Mouse (Mus musculus) MEL (cell line): ENCODE measurements around the gene Chil1. TPM values are rescaled to one million over a fixed set of nuclear protein-coding genes. Genes with fewer than 3 reads are reported as not detected.

ENCODE experiments used
- DNase-seq: peaks from one replicate; pipeline ENCODE4 v3.0.0; 2011; ENCODE audit warnings: low read depth, low spot score
- H3K27ac ChIP-seq: 2 replicates; pipeline ENCODE4 v1.5.1; 2012; ENCODE audit warnings: low read depth, mild to moderate bottlenecking, control low read depth, low read length, moderate library complexity; ENCODE audit not compliant: control insufficient read depth
- H3K27me3 ChIP-seq, 2 experiments: fragments of 150-350 bp in 1 of 2; sonication (generic) in 1 of 2; 2 replicates each; pipeline ENCODE4 v1.6.1; 2012; ENCODE audit warnings: low read length in 2 of 2, mild to moderate bottlenecking in 2 of 2, improper control_type of control experiment in 1 of 2, moderate library complexity in 1 of 2; ENCODE audit not compliant: insufficient read depth in 2 of 2, control insufficient read depth in 1 of 2
- H3K36me3 ChIP-seq, 2 experiments: 2 replicates each; pipeline ENCODE4 v1.6.1; 2012 to 2014; ENCODE audit warnings: low read length in 2 of 2, improper control_type of control experiment in 1 of 2, inconsistent platforms in 1 of 2, mild to moderate bottlenecking in 1 of 2; ENCODE audit not compliant: insufficient read depth in 2 of 2, control insufficient read depth in 1 of 2
- H3K4me1 ChIP-seq, 2 experiments: fragments of 150-350 bp in 1 of 2; sonication (generic) in 1 of 2; 2 replicates each; pipeline ENCODE4 v1.6.1; 2012; ENCODE audit warnings: low read length in 2 of 2, improper control_type of control experiment in 1 of 2, mild to moderate bottlenecking in 1 of 2; ENCODE audit not compliant: insufficient read depth in 2 of 2, control insufficient read depth in 1 of 2
- H3K4me3 ChIP-seq, 2 experiments: fragments of 150-350 bp in 1 of 2; sonication (generic) in 1 of 2; 2 replicates each; pipeline ENCODE4 v1.5.1; 2012; ENCODE audit warnings: low read depth in 2 of 2, low read length in 2 of 2, mild to moderate bottlenecking in 2 of 2, moderate library complexity in 2 of 2, control low read depth in 1 of 2, improper control_type of control experiment in 1 of 2; ENCODE audit not compliant: control insufficient read depth in 1 of 2, insufficient read depth in 1 of 2
- H3K79me2 ChIP-seq: 2 replicates; pipeline ENCODE4 v1.6.1; 2012; ENCODE audit warnings: mild to moderate bottlenecking, low read length, moderate library complexity; ENCODE audit not compliant: control insufficient read depth, poor library complexity, insufficient read depth
- H3K9ac ChIP-seq: 2 replicates; pipeline ENCODE4 v1.6.1; 2012; ENCODE audit warnings: low read depth, mild to moderate bottlenecking, control low read depth, low read length, moderate library complexity; ENCODE audit not compliant: control insufficient read depth, poor library complexity, severe bottlenecking
- H3K9me3 ChIP-seq: fragments of 150-350 bp; sonication (generic); replicated peaks from 2 replicates; pipeline ENCODE4 v1.6.1; 2012; ENCODE audit warnings: mild to moderate bottlenecking, low read length, improper control_type of control experiment, moderate library complexity; ENCODE audit not compliant: insufficient read depth
- CHD2 ChIP-seq: IDR thresholded peaks from 2 replicates; pipeline ENCODE4 v1.6.1; 2011; ENCODE audit warnings: low read length, improper control_type of control experiment
- ELF1 ChIP-seq: IDR thresholded peaks from 2 replicates; pipeline ENCODE4 v1.6.1; 2014; ENCODE audit warnings: low read depth, mild to moderate bottlenecking, inconsistent platforms, low read length, improper control_type of control experiment, moderate library complexity
- EP300 ChIP-seq, 2 experiments: IDR thresholded peaks; 2 replicates each; pipeline ENCODE4 v1.6.1; 2011; ENCODE audit warnings: improper control_type of control experiment in 2 of 2, low read length in 2 of 2, low read depth in 1 of 2, mild to moderate bottlenecking in 1 of 2
- ETS1 ChIP-seq: IDR thresholded peaks from 2 replicates; pipeline ENCODE4 v1.6.1; 2012; ENCODE audit warnings: low read depth, mild to moderate bottlenecking, inconsistent platforms, low read length, improper control_type of control experiment, moderate library complexity
- GABPA ChIP-seq: IDR thresholded peaks from 2 replicates; pipeline ENCODE4 v1.6.1; 2012; ENCODE audit warnings: low read depth, mild to moderate bottlenecking, inconsistent platforms, low read length, improper control_type of control experiment, moderate library complexity
- JUND ChIP-seq: IDR thresholded peaks from 2 replicates; pipeline ENCODE4 v1.6.1; 2011; ENCODE audit warnings: low read depth, mild to moderate bottlenecking, improper control_type of control experiment, low read length
- MAFK ChIP-seq: IDR thresholded peaks from 2 replicates; pipeline ENCODE4 v1.6.1; 2011; ENCODE audit warnings: low read depth, mild to moderate bottlenecking, low read length, improper control_type of control experiment, borderline replicate concordance
- MEF2A ChIP-seq: IDR thresholded peaks from 2 replicates; pipeline ENCODE4 v1.6.1; 2014; ENCODE audit warnings: low read depth, mild to moderate bottlenecking, inconsistent platforms, low read length, improper control_type of control experiment; ENCODE audit not compliant: poor library complexity, insufficient replicate concordance, severe bottlenecking; ENCODE audit errors: extremely low read depth
- MXI1 ChIP-seq: IDR thresholded peaks from 2 replicates; pipeline ENCODE4 v1.6.1; 2011; ENCODE audit warnings: mild to moderate bottlenecking, low read depth, low read length, improper control_type of control experiment
- MYB ChIP-seq: IDR thresholded peaks from 2 replicates; pipeline ENCODE4 v1.6.1; 2011; ENCODE audit warnings: mild to moderate bottlenecking, low read depth, low read length, improper control_type of control experiment
- POLR2AphosphoS2 ChIP-seq: IDR thresholded peaks from 2 replicates; pipeline ENCODE4 v1.6.1; 2011; ENCODE audit warnings: low read length, improper control_type of control experiment
- POLR2AphosphoS5 ChIP-seq: IDR thresholded peaks from 2 replicates; pipeline ENCODE4 v1.6.1; 2012; ENCODE audit warnings: low read depth, borderline replicate concordance, mild to moderate bottlenecking, inconsistent platforms, low read length, moderate library complexity, mixed read lengths
- RCOR1 ChIP-seq: IDR thresholded peaks from 2 replicates; pipeline ENCODE4 v1.6.1; 2012; ENCODE audit warnings: low read depth, mild to moderate bottlenecking, inconsistent platforms, low read length, improper control_type of control experiment
- SIN3A ChIP-seq: IDR thresholded peaks from 2 replicates; pipeline ENCODE4 v1.6.1; 2012; ENCODE audit warnings: low read length, improper control_type of control experiment, inconsistent platforms
- SMC3 ChIP-seq: IDR thresholded peaks from 2 replicates; pipeline ENCODE4 v1.6.1; 2011; ENCODE audit warnings: low read depth, low read length, improper control_type of control experiment
- UBTF ChIP-seq: IDR thresholded peaks from 2 replicates; pipeline ENCODE4 v1.6.1; 2012; ENCODE audit warnings: low read depth, mild to moderate bottlenecking, inconsistent platforms, low read length, improper control_type of control experiment, moderate library complexity, borderline replicate concordance; ENCODE audit not compliant: insufficient read depth
- USF1 ChIP-seq: IDR thresholded peaks from 2 replicates; pipeline ENCODE4 v1.6.1; 2014; ENCODE audit warnings: low read depth, mild to moderate bottlenecking, inconsistent platforms, low read length, improper control_type of control experiment, moderate library complexity
- USF2 ChIP-seq, 2 experiments: IDR thresholded peaks; 2 replicates each; pipeline ENCODE4 v1.6.1; 2011 to 2012; ENCODE audit warnings: improper control_type of control experiment in 2 of 2, low read length in 2 of 2, borderline replicate concordance in 1 of 2, inconsistent platforms in 1 of 2, low read depth in 1 of 2, mild to moderate bottlenecking in 1 of 2; ENCODE audit not compliant: insufficient read depth in 1 of 2
- ZC3H11A ChIP-seq: IDR thresholded peaks from 2 replicates; pipeline ENCODE4 v1.6.1; 2012; ENCODE audit warnings: low read depth, mild to moderate bottlenecking, inconsistent platforms, low read length, improper control_type of control experiment
- ZNF384 ChIP-seq: IDR thresholded peaks from 2 replicates; pipeline ENCODE4 v1.6.1; 2012; ENCODE audit warnings: low read depth, mild to moderate bottlenecking, inconsistent platforms, low read length, improper control_type of control experiment
- polyA plus RNA-seq, 2 experiments: library from polyadenylated mRNA; stranded (reverse) in 1 of 2; unstranded in 1 of 2; fragments of >175 nt in 1 of 2; fragments of >200 nt in 1 of 2; gene quantifications; 2 replicates each; pipeline versions ENCODE4 v1.2.1 to v1.2.4; 2012; ENCODE audit warnings: low replicate concordance in 2 of 2, low read depth in 1 of 2; ENCODE audit not compliant: insufficient read length in 2 of 2, insufficient read depth in 1 of 2, missing spikeins in 1 of 2
- total RNA-seq: library from RNA; depleted of rRNA; stranded (reverse); fragments of 300-350 nt; gene quantifications from 2 replicates; pipeline ENCODE4 v1.2.3, GENCODE M21; 2012

Chil1 gene
- total and polyA plus RNA-seq, 3 experiments = not detected

GRCm38 (mm10) chr1:134206085-134206484 lies 24.1 kb downstream of the Chil1 start:
- Histone ChIP-seq H3K36me3 (peaks cover 0 to 13% of the 10 kb centered on the region in 2 experiments; a peak in 2 of 4 replicates), H3K27me3 (0 out of 4 replicates have a peak, but pooled peaks cover 0 to under 1% of the 10 kb centered on the region in 2 experiments), H3K4me1 (peaks cover 0 to 16% of the 10 kb centered on the region in 2 experiments; a peak in 2 of 4 replicates), H3K27ac (no peak overlapping the region), H3K9ac (no peak overlapping the region), H3K4me3 (no peak overlapping the region), H3K9me3 (no peaks in the 10 kb centered on the region), H3K79me2 (no peaks in the 10 kb centered on the region)
- peak; percentile 72 for DNase-seq
- TF ChIP-seq CHD2 (peak; percentile 29; the same call in 1 of the 2 replicates), MEF2A (no peak), UBTF (no peak), ETS1 (no peak), EP300 (IDR thresholded peaks at IDR 0.05; ENCODE audit: low read depth in 1 of 2, low read length in 2 of 2) (peak in 1 of 2 experiments; percentile 23; a peak in 1 of 4 replicates), MXI1 (no peak), SMC3 (no peak), MYB (no peak), ELF1 (no peak), ZC3H11A (no peak), RCOR1 (0 out of 2 replicates have a peak, but pooled peaks have one; percentile 2), USF1 (no peak), MAFK (no peak), ZNF384 (no peak), JUND (no peak), USF2 (IDR thresholded peaks at IDR 0.05; ENCODE audit: borderline replicate concordance in 1 of 2, insufficient read depth in 1 of 2, low read depth in 1 of 2, low read length in 2 of 2) (no peak), SIN3A (no peak), GABPA (no peak), POLR2AphosphoS5 (no peak), POLR2AphosphoS2 (no peak)
